Mouse (Mus musculus) heart, embryonic 15.5 days (tissue): Measurements from ENCODE around the gene Zranb3. TPM values are rescaled to one million over a fixed set of nuclear protein-coding genes. Genes with fewer than 3 reads are reported as not detected.

ENCODE experiments used
- ATAC-seq: fragments of 200-750 bp; cut with Nextera tagmentation; replicated peaks from 2 replicates; pipeline ENCODE4 v1.8.0; 2017; ENCODE audit warnings: low read depth, moderate TSS enrichment; ENCODE audit not compliant: insufficient number of reproducible peaks, insufficient read depth, low FRiP score
- H3K27ac ChIP-seq: fragments of 300-500 bp; sonication (generic); 2 replicates; pipeline ENCODE4 v1.5.1; 2015; ENCODE audit warnings: mild to moderate bottlenecking, inconsistent platforms
- H3K27me3 ChIP-seq: fragments of 300-500 bp; sonication (generic); 2 replicates; pipeline ENCODE4 v1.6.1; 2015; ENCODE audit warnings: inconsistent platforms
- H3K36me3 ChIP-seq: fragments of 300-500 bp; sonication (generic); 2 replicates; pipeline ENCODE4 v1.6.1; 2015; ENCODE audit warnings: mild to moderate bottlenecking, inconsistent platforms
- H3K4me1 ChIP-seq: fragments of 300-500 bp; sonication (generic); replicated peaks from 2 replicates; pipeline ENCODE4 v1.6.1; 2015; ENCODE audit warnings: inconsistent platforms
- H3K4me2 ChIP-seq: fragments of 300-500 bp; sonication (generic); 2 replicates; pipeline ENCODE4 v1.6.1; 2015; ENCODE audit warnings: inconsistent platforms, mild to moderate bottlenecking, moderate library complexity
- H3K4me3 ChIP-seq: fragments of 300-500 bp; sonication (generic); 2 replicates; pipeline ENCODE4 v1.5.1; 2015; ENCODE audit warnings: mild to moderate bottlenecking, inconsistent platforms
- H3K9ac ChIP-seq: fragments of 300-500 bp; sonication (generic); 2 replicates; pipeline ENCODE4 v1.6.1; 2015; ENCODE audit warnings: mild to moderate bottlenecking, inconsistent platforms
- H3K9me3 ChIP-seq: fragments of 300-500 bp; sonication (generic); replicated peaks from 2 replicates; pipeline ENCODE4 v1.6.1; 2016; ENCODE audit warnings: inconsistent platforms
- WGBS: fragments of 180-500 bp; shearing (Covaris S2); methylation state at CpG from one replicate; pipeline ENCODE4 v1.1.7; 2015; ENCODE audit warnings: mixed read lengths; 5-methylcytosine and 5-hydroxymethylcytosine counted together
- polyA plus RNA-seq: library from polyadenylated mRNA; unstranded; fragments of >200 nt; fragmentation: Nextera tagmentation; extraction: Ambion mirVana; gene quantifications from 2 replicates; pipeline ENCODE4 v1.2.1, GENCODE M21; 2015

Gene Zranb3
- polyA plus RNA-seq, 1 experiment from 2014 or later: 5.3 TPM

- Histone ChIP-seq H3K36me3 (no peaks in the 10 kb centered on the region), H3K4me1 (peaks cover 10% of the 10 kb centered on the region), H3K4me2 (no peak overlapping the region), H3K4me3 (no peak overlapping the region), H3K27me3 (no peaks in the 10 kb centered on the region), H3K9me3 (no peaks in the 10 kb centered on the region), H3K9ac (no peak overlapping the region), H3K27ac (peak overlapping the region; percentile 47)
- 59% methylated on average over 5 of the region's 5 CpGs for WGBS
- peak; percentile 63; the same call in 1 of the 2 replicates for ATAC-seq
Observed at GRCm38 (mm10) chr1:128080936-128081696, 21.7 kb downstream of the Zranb3 start.

- Histone ChIP-seq H3K9ac (no peak overlapping the region), H3K4me2 (no peak overlapping the region), H3K9me3 (no peaks in the 10 kb centered on the region), H3K4me3 (no peak overlapping the region), H3K27me3 (no peaks in the 10 kb centered on the region), H3K36me3 (no peaks in the 10 kb centered on the region), H3K27ac (no peak overlapping the region), H3K4me1 (peaks cover 10% of the 10 kb centered on the region)
- 94% methylated on average over 1 of the region's 1 CpGs for WGBS
- no peak for ATAC-seq
Observed at GRCm38 (mm10) chr1:128078646-128079045, 24.2 kb downstream of the Zranb3 start.

- H3K4me2 ChIP-seq: no peak overlapping the region
- no peaks in the 10 kb centered on the region for H3K27me3 ChIP-seq
- H3K36me3 ChIP-seq: no peaks in the 10 kb centered on the region
- 91% methylated on average over 2 of the region's 2 CpGs for WGBS
- no peak for ATAC-seq
- H3K4me3 ChIP-seq: no peak overlapping the region
- H3K27ac ChIP-seq: no peak overlapping the region
- H3K9me3 ChIP-seq: no peaks in the 10 kb centered on the region
- no peak overlapping the region for H3K9ac ChIP-seq
- peaks cover 8% of the 10 kb centered on the region for H3K4me1 ChIP-seq
Observed at GRCm38 (mm10) chr1:128077788-128078187, 25.1 kb downstream of the Zranb3 start.

- 91% methylated on average over 8 of the region's 8 CpGs for WGBS
- Histone ChIP-seq H3K4me2 (no peak overlapping the region), H3K4me3 (no peak overlapping the region), H3K4me1 (peaks cover 5% of the 10 kb centered on the region), H3K27me3 (no peaks in the 10 kb centered on the region), H3K9me3 (no peaks in the 10 kb centered on the region), H3K36me3 (no peaks in the 10 kb centered on the region), H3K27ac (no peak overlapping the region), H3K9ac (no peak overlapping the region)
- ATAC-seq: no peak
Observed at GRCm38 (mm10) chr1:128076791-128077479, 25.9 kb downstream of the Zranb3 start.

- Histone ChIP-seq H3K9me3 (no peaks in the 10 kb centered on the region), H3K27me3 (no peaks in the 10 kb centered on the region), H3K27ac (no peak overlapping the region), H3K36me3 (no peaks in the 10 kb centered on the region), H3K4me2 (no peak overlapping the region), H3K4me1 (no peaks in the 10 kb centered on the region), H3K9ac (no peak overlapping the region), H3K4me3 (no peak overlapping the region)
- WGBS: 92% methylated on average over 6 of the region's 6 CpGs
- ATAC-seq: no peak
Observed at GRCm38 (mm10) chr1:128073051-128073450, 29.8 kb downstream of the Zranb3 start.

GRCm38 (mm10) chr1:128070003-128070402 lies 32.8 kb downstream of the Zranb3 start:
- no peak for ATAC-seq
- 0 out of 2 replicates have a peak overlapping the region, but pooled peaks have one; percentile 15 for H3K27ac ChIP-seq
- no peaks in the 10 kb centered on the region for H3K9me3 ChIP-seq
- H3K4me3 ChIP-seq: no peak overlapping the region
- no peak overlapping the region for H3K9ac ChIP-seq
- WGBS: 92% methylated on average over 3 of the region's 3 CpGs
- H3K36me3 ChIP-seq: no peaks in the 10 kb centered on the region
- no peaks in the 10 kb centered on the region for H3K4me1 ChIP-seq
- no peak overlapping the region for H3K4me2 ChIP-seq
- H3K27me3 ChIP-seq: no peaks in the 10 kb centered on the region

GRCm38 (mm10) chr1:128068945-128069397 lies 33.9 kb downstream of the Zranb3 start:
- Histone ChIP-seq H3K36me3 (no peaks in the 10 kb centered on the region), H3K4me3 (no peak overlapping the region), H3K4me2 (no peak overlapping the region), H3K9me3 (no peaks in the 10 kb centered on the region), H3K27me3 (no peaks in the 10 kb centered on the region), H3K27ac (peak overlapping the region; percentile 67), H3K9ac (no peak overlapping the region), H3K4me1 (no peaks in the 10 kb centered on the region)
- peak; percentile 55 for ATAC-seq
- WGBS: 78% methylated on average over 2 of the region's 2 CpGs

- ATAC-seq: no peak
- Histone ChIP-seq H3K36me3 (no peaks in the 10 kb centered on the region), H3K4me2 (no peak overlapping the region), H3K4me3 (no peak overlapping the region), H3K27me3 (no peaks in the 10 kb centered on the region), H3K4me1 (no peaks in the 10 kb centered on the region), H3K9ac (no peak overlapping the region), H3K27ac (no peak overlapping the region), H3K9me3 (no peaks in the 10 kb centered on the region)
- 81% methylated on average over 6 of the region's 6 CpGs for WGBS
Observed at GRCm38 (mm10) chr1:128064716-128065115, 38.1 kb downstream of the Zranb3 start.

GRCm38 (mm10) chr1:128062167-128062566 lies 40.7 kb downstream of the Zranb3 start:
- no peak for ATAC-seq
- Histone ChIP-seq H3K4me2 (no peak overlapping the region), H3K27me3 (no peaks in the 10 kb centered on the region), H3K4me1 (no peaks in the 10 kb centered on the region), H3K36me3 (no peaks in the 10 kb centered on the region; the same call in 1 of the 2 replicates), H3K27ac (no peak overlapping the region), H3K9me3 (no peaks in the 10 kb centered on the region), H3K4me3 (no peak overlapping the region), H3K9ac (no peak overlapping the region)
- WGBS: 80% methylated on average over 1 of the region's 1 CpGs

- no peak overlapping the region for H3K27ac ChIP-seq
- 78% methylated on average over 1 of the region's 1 CpGs for WGBS
- H3K4me1 ChIP-seq: no peaks in the 10 kb centered on the region
- H3K27me3 ChIP-seq: no peaks in the 10 kb centered on the region
- ATAC-seq: no peak
- no peaks in the 10 kb centered on the region for H3K9me3 ChIP-seq
- no peak overlapping the region for H3K9ac ChIP-seq
- H3K36me3 ChIP-seq: no peaks in the 10 kb centered on the region; the same call in 1 of the 2 replicates
- H3K4me3 ChIP-seq: no peak overlapping the region
- H3K4me2 ChIP-seq: no peak overlapping the region
Observed at GRCm38 (mm10) chr1:128061401-128061800, 41.4 kb downstream of the Zranb3 start.

- Histone ChIP-seq H3K36me3 (no peaks in the 10 kb centered on the region; the same call in 1 of the 2 replicates), H3K4me3 (no peak overlapping the region), H3K9me3 (no peaks in the 10 kb centered on the region), H3K27me3 (no peaks in the 10 kb centered on the region), H3K27ac (no peak overlapping the region), H3K4me1 (no peaks in the 10 kb centered on the region), H3K4me2 (no peak overlapping the region), H3K9ac (no peak overlapping the region)
- ATAC-seq: no peak
- 52% methylated on average over 8 of the region's 8 CpGs for WGBS
Observed at GRCm38 (mm10) chr1:128060655-128061344, 42.0 kb downstream of the Zranb3 start.
